In the genomic region with DNA sequence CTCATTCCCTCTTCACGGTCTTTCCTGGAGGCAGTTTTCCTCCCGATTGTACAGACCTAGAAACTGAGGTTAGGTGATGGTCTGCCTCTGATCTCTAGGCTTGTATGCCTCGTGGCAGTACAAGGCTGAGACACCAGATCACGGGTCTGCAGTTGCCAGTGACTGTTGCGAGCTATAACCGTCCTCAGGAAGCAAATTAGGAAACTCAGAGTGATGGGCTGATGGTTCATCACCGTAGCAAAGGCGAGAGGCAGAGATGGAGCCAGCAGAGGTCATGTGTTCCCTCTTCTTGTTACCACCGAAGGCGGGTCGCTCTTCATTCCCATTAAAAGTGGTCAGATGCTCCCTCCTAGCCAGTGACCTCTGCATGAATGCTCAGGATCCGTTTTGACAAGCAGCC, we compare ENCODE assay signal across 12 mouse cellular contexts. TPM values are rescaled to one million over a fixed set of nuclear protein-coding genes. Genes with fewer than 3 reads are reported as not detected.
DNase-seq lines count a peak whose midpoint lies in the region; ATAC-seq lines count a peak whose summit lies in the region.
"Had no signal": no experiment of that assay in that cellular context is flagged by ENCODE, and none has a peak within 500 bp of the region (broad histone marks: within the 10 kb centered on the region; RNA-seq: fewer than 3 reads in every experiment).

No protein-coding gene starts in this region.

- no peak overlapping the region for H3K4me3 ChIP-seq in hindbrain, embryonic 11.5 days (ENCODE audit: low read depth, low read length)
- H3K4me3 ChIP-seq in hindbrain, embryonic 14.5 days (replicated peaks; ENCODE audit: low read length), result no peak overlapping the region
- no peak overlapping the region for H3K4me3 ChIP-seq in midbrain, embryonic 14.5 days (replicated peaks; ENCODE audit: low read depth, low read length)
- H3K4me3 ChIP-seq in midbrain, embryonic 15.5 days, result no peak overlapping the region

- DNase-seq in embryo, embryonic 10 days (ENCODE audit: low spot score), result peak; percentile 35
- no peak for DNase-seq in embryo, embryonic 9.5 days (ENCODE audit: extremely low spot score)
- no peak for DNase-seq in hindbrain, embryonic 11.5 days (ENCODE audit: low spot score)
- no peak for DNase-seq in hindbrain, embryonic 14.5 days (ENCODE audit: low spot score)
- no peak for DNase-seq in midbrain, embryonic 14.5 days
- no peak for DNase-seq in B cell, adult 2 months
- no peak for DNase-seq in right cerebral cortex, postnatal 14 days
- DNase-seq: cerebellum, adult 9-10 months; lung, postnatal 36 days had no signal

- no peaks in the 10 kb centered on the region for H3K27me3 ChIP-seq in hindbrain, embryonic 11.5 days (ENCODE audit: control insufficient read depth, insufficient read depth, low read length)
- H3K27me3 ChIP-seq in hindbrain, embryonic 14.5 days (ENCODE audit: control insufficient read depth, insufficient read depth, low read length), result no peaks in the 10 kb centered on the region
- no peaks in the 10 kb centered on the region for H3K27me3 ChIP-seq in midbrain, embryonic 14.5 days (ENCODE audit: control insufficient read depth, insufficient read depth, low read length)
- H3K27me3 ChIP-seq in midbrain, embryonic 15.5 days (replicated peaks), result no peaks in the 10 kb centered on the region

- H3K36me3 ChIP-seq in hindbrain, embryonic 11.5 days (ENCODE audit: control insufficient read depth, insufficient read depth, low read length), result no peaks in the 10 kb centered on the region
- H3K36me3 ChIP-seq in hindbrain, embryonic 14.5 days (replicated peaks; ENCODE audit: control insufficient read depth, insufficient read depth), result no peaks in the 10 kb centered on the region
- no peaks in the 10 kb centered on the region for H3K36me3 ChIP-seq in midbrain, embryonic 14.5 days (ENCODE audit: control insufficient read depth, insufficient read depth, low read length)
- H3K36me3 ChIP-seq in midbrain, embryonic 15.5 days (replicated peaks), result no peaks in the 10 kb centered on the region

- 47% methylated on average over 12 of the region's 12 CpGs for WGBS in hindbrain, embryonic 11.5 days
- 52% methylated on average over 12 of the region's 12 CpGs for WGBS in hindbrain, embryonic 14.5 days
- WGBS in midbrain, embryonic 14.5 days, result 64% methylated on average over 12 of the region's 12 CpGs
- WGBS in midbrain, embryonic 15.5 days, result 63% methylated on average over 12 of the region's 12 CpGs

- no peaks in the 10 kb centered on the region for H3K9me3 ChIP-seq in hindbrain, embryonic 11.5 days (ENCODE audit: control insufficient read depth, low read length)
- H3K9me3 ChIP-seq in hindbrain, embryonic 14.5 days (ENCODE audit: control insufficient read depth, low read length), result no peaks in the 10 kb centered on the region
- no peaks in the 10 kb centered on the region for H3K9me3 ChIP-seq in midbrain, embryonic 14.5 days (ENCODE audit: control insufficient read depth, low read length)
- no peaks in the 10 kb centered on the region for H3K9me3 ChIP-seq in midbrain, embryonic 15.5 days
- H3K9me3 ChIP-seq: G1E had no signal

- peak; percentile 26 for ATAC-seq in hindbrain, embryonic 11.5 days (ENCODE audit: low FRiP score)
- ATAC-seq in hindbrain, embryonic 14.5 days (ENCODE audit: low FRiP score), result no peak
- ATAC-seq in midbrain, embryonic 14.5 days (ENCODE audit: low FRiP score, low TSS enrichment), result 0 out of 2 replicates have a peak, but pooled peaks have one; percentile 6
- no peak for ATAC-seq in midbrain, embryonic 15.5 days (replicated peaks)
- ATAC-seq: inflammation-experienced regulatory T-cells, adult 6 months had no signal

- H3K4me1 ChIP-seq in hindbrain, embryonic 11.5 days (replicated peaks; ENCODE audit: control insufficient read depth, insufficient read depth, low read length), result peaks cover 6% of the 10 kb centered on the region
- peaks cover 47% of the 10 kb centered on the region for H3K4me1 ChIP-seq in hindbrain, embryonic 14.5 days (replicated peaks; ENCODE audit: control insufficient read depth, insufficient read depth, low read length)
- peaks cover 37% of the 10 kb centered on the region for H3K4me1 ChIP-seq in midbrain, embryonic 14.5 days (ENCODE audit: control insufficient read depth, insufficient read depth, low read length)
- H3K4me1 ChIP-seq in midbrain, embryonic 15.5 days, result peaks cover 31% of the 10 kb centered on the region

- no peak overlapping the region for H3K9ac ChIP-seq in hindbrain, embryonic 11.5 days (ENCODE audit: low read depth, low read length)
- H3K9ac ChIP-seq in hindbrain, embryonic 14.5 days, result no peak overlapping the region
- no peak overlapping the region for H3K9ac ChIP-seq in midbrain, embryonic 14.5 days (replicated peaks; ENCODE audit: low read length)
- H3K9ac ChIP-seq in midbrain, embryonic 15.5 days, result no peak overlapping the region

- H3K27ac ChIP-seq in hindbrain, embryonic 11.5 days (ENCODE audit: low read depth, low read length), result no peak overlapping the region
- no peak overlapping the region for H3K27ac ChIP-seq in hindbrain, embryonic 14.5 days
- H3K27ac ChIP-seq in midbrain, embryonic 14.5 days (replicated peaks; ENCODE audit: low read depth, low read length), result no peak overlapping the region
- no peak overlapping the region for H3K27ac ChIP-seq in midbrain, embryonic 15.5 days

- H3K4me2 ChIP-seq in hindbrain, embryonic 11.5 days (replicated peaks; ENCODE audit: low read depth, low read length), result no peak overlapping the region
- no peak overlapping the region for H3K4me2 ChIP-seq in hindbrain, embryonic 14.5 days (replicated peaks)
- no peak overlapping the region for H3K4me2 ChIP-seq in midbrain, embryonic 14.5 days (ENCODE audit: low read length)
- H3K4me2 ChIP-seq in midbrain, embryonic 15.5 days, result no peak overlapping the region

RNA-seq across cellular contexts. Expression of a gene that starts 6.4 kb away (rescaled TPM):
- polyA plus RNA-seq in hindbrain, embryonic 11.5 days (2014; fragmentation: Nextera tagmentation; extraction: Ambion mirVana), result 13.0 and 13.2 TPM in 2 replicates
- 6.1 and 6.8 TPM in 2 replicates for polyA plus RNA-seq in hindbrain, embryonic 14.5 days (2014; fragmentation: Nextera tagmentation; extraction: Ambion mirVana)
- 4.1 and 7.9 TPM in 2 replicates for polyA plus RNA-seq in midbrain, embryonic 14.5 days (2014; fragmentation: Nextera tagmentation; extraction: Ambion mirVana)
- polyA plus RNA-seq in midbrain, embryonic 15.5 days (2015; fragmentation: Nextera tagmentation; extraction: Ambion mirVana), result 3.9 and 4.5 TPM in 2 replicates

Comparison
In these comparisons a context has a peak if more than half of its experiments do, and no peak if none do; other contexts are left out.
1. ATAC-seq: peak in hindbrain, embryonic 11.5 days (single experiment) and midbrain, embryonic 14.5 days (single experiment); none in hindbrain, embryonic 14.5 days (single experiment) and midbrain, embryonic 15.5 days (single experiment).